Mouse (Mus musculus) retina, adult 2 months (tissue): Measurements from ENCODE around the gene Tmem80.

ENCODE experiments used
- DNase-seq: peaks from one replicate; pipeline ENCODE4 v3.0.0-alpha.2; 2012; ENCODE audit warnings: low read depth, low spot score

Tmem80 gene

DNA sequence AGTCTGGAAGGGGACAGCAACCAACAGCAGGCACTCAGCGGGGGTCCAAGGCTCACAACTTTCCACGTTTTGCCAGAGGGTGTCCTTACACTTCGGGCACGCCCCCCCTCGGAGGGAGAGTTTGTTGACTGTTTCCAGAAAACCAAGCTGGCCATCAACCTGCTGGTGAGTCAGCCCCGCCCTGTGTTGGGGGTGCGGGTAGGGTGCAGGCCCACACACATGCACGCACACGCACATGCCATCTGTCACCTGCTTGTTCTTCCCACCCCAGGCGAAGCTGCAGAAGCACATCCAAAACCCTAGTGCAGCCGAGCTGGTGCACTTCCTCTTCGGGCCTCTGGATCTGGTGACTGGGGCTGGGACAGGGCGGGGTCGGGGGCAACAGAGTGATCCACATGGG lies 29.4 kb downstream of the Tmem80 start:
- no peak for DNase-seq

DNA sequence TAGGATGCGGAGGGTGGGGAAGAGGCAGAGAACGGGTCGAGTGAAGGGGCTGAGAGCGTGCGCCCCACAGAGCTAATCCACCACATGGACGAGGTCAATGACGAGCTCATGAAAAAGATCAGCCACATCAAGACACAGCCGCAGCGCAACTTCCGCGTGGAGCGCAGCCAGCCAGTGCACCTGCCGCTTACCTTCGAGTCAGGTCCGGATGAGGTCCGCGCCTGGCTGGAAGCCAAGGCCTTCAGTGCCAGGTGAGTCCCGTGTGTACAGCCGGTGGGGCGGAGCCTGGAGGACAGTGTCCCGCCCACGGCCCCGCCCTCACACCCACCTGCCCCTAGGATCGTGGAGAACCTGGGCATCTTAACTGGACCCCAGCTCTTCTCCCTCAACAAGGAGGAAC lies 34.0 kb downstream of the Tmem80 start:
- DNase-seq, result no peak

DNA sequence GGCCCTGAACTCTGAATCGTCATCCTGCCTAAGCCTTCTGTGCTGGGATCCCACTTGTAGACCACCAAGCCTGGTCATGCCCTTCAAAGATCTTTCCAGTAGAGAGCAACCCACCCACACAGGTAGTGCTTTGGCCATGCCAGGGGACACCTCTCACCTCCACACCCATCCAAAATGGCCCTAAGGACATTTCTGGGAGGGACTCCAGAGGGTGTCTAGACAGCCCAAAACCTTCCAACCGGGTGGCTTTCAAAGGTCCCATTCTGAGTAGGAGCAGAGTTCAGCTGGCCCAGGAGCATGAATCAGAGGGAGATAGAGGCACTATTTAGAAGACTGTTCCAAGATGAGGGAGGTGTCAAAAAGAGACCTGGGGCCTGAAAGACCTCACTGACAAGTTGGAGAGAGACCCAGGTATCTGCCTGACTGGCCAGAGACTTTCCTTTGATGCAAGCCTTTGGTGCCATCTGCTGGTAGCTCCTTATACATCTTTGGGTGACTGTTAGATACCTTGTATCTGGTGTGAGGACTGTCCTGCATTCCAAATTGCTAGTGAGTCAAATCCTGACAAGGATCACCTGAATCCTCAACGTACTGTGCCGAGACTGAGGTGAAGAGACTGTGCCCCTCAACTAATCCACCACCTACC lies 35.7 kb downstream of the Tmem80 start:
- DNase-seq, result peak; percentile 60

DNA sequence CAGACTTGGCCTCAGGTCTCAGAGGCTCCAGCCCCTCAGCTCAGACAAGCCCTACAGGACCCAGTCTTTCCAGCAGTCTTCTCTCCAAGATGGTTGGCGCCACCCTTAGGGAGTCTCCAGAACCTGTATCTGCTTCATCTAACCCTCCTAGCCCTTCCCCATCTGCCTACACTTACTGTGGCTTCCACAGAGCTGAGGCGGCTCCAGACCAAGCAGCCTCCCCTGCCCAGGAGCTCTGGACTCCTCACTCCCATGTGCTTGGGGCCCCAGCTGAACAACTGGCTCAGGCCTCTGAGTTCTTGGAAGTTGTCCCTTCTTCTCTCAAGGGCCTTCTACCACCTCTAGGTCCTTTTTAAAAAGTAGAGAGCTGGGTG lies 36.2 kb downstream of the Tmem80 start:
- no peak for DNase-seq

DNA sequence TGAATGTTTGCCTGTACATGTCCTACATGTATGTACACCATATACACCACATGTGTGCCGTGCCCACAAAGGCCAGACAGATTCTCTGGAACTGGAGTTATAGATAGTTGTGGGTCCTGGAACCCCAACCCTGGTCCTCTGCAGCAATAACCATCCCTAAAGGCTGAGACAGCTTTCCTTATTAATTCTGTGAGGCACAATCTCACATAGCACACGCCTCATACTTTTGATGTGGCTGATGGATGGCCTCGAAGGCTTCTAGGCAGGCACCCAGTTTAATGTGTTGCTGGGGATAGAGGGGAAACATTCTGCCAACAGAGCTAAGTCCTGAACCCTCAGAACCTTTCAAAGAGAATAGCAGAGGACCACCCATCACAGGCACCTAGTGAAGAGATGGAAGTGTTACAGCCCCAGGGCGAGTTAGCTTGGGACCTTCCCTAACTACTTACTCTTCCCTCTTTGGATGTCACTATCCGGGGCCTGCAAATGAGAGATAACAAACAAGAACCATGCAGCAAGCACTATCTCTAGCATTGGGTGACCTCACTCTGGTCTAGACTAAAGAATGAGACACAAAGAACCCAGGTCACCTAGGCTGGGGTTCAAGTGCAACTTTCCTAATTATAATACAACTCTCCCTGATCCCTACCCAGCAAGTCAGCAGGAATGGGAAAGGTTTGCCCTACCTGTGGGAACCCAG lies 37.0 kb downstream of the Tmem80 start:
- no peak for DNase-seq

DNA sequence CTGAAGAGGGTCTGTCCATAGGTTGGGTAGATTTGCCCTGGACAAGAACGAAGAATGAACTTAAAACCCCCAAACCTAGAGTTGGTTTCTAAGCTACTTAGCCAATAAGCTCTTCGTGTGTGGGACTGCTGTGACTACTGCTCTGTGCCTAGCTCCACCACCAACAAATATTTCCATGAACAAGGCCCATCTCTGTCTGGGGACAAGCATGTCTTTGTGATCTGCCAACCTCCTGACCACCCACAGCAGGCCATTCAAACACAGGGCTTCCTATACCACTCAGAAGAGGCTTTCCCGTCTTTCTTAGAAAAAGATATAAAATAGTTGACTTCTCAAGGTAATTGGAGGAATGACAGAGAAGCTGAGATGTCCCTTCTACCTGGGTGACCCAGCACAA lies 37.5 kb downstream of the Tmem80 start:
- no peak for DNase-seq

DNA sequence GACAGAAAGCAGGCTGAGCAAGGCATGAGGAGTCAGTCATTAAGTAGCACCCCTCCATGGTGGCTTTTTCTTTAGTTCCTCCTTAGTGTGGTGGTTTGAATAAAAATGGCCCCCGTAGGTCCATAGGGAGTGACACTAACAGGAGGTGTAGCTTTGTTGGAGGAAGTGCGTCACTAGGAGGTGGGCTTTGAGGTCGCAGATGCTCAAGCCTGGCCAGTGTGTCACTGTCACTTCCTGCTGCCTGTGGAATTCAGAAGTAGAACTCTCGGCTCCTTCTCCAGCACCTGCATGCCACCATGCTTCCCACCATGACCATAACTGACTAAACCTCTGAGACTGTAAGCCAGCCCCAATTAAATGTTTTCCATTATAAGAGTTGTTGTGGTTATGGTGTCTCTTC lies 39.8 kb downstream of the Tmem80 start:
- no peak for DNase-seq

DNA sequence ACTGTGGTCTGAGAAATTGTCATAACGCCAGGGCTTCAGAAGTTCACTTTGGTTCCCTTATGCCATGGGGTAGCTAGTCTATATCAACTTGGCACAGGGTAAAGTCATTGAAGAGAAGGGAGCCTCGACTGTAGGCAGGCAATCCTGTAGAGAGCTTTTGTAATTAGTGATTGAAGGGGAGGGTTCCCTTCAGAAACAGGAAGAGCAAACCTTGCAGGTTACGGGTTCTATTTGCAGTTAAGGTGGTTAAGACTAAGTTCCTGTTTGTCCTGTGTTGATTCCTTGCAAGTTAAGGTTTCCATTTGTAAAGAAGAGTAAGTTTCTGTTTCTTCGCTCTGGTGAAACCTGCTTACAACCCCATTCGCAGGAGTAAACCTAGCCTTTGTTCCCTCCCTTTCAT lies 42.4 kb downstream of the Tmem80 start:
- no peak for DNase-seq

DNA sequence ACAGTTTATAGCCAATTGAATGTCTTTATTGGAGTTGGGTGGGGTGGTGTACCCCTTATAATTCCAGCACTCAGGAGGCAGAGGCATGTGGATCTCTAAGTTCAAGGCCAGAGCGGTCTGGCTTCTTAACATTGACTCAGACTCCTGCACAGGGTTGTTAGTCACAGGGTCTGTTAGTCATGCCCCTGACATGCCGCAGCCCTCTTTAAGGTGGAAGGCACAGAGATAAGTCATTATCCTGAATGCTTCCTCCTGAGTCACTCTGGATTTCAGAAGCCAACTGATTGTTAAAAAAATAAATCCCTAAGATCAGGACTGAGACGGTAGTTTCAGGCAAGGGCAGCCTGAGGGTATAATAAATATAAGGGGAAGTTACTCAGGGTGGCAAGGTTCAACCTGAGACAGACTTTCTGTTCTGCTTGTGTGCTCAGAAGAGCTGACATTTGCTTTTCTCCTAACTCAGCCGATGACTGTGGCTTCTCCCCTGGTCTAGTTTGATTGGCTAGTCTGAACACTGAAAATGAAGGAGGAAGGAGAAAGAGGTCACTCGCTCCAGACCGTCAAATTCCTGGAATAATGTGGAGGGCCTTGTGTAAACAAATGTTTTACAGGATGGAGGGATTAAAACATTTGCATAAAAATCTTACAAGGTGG lies 44.5 kb downstream of the Tmem80 start:
- no peak for DNase-seq

DNA sequence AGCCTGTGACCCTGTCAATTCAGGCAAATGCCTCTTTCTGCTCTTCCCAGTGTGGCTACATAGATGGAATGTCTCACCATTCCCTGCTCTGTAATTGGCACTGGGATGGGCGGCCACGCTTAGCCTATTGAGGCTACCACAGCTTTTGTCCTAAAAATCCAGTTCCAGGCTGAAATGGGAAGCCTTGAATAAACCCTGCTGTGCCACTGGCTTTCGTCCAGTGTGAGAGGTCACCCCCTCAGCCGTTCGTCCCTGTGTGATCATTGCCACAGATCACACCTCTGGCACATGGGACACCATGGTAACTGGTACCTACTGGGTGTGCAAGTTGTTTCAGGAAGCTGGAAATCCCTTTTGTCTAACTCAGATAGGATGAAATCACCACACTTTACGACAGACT lies 46.1 kb downstream of the Tmem80 start:
- DNase-seq, result no peak

DNA sequence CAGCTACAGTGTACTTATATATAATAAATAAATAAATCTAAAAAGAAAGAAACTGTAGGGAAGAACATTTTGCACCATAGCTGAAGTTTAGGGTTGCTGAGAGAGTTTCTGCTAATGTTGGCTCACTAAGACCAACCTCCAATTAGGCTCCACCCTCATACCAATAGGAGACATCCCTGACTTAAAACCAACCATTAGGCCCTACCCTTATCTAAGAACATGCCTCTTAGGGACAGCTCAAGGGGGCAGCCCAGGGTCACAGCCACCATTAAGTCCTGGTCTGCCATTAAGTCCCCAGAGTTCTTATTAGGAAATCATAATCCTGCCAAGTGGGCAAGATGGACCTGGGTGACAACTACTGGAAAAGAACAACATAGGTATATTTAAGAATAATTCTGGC lies 46.9 kb downstream of the Tmem80 start:
- no peak for DNase-seq

DNA sequence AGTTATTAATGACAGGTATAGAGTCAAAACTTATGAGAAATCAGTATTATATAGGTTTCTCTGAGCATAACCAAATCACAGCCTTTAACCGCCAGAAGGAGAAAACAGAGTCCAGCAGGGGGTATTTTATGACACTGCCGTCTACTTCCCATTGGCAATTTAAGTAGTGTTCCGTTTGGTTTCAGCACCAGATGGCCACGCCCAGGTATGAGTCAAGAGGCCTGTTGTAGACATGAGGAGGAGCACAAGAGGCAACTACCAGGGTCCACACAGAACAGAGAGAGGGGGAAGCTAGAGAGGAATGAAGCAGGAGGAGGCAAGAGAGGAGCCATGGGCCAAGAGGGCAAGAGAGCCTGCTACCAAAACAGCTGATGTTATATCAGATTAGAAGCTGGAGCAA lies 52.0 kb downstream of the Tmem80 start:
- no peak for DNase-seq

DNA sequence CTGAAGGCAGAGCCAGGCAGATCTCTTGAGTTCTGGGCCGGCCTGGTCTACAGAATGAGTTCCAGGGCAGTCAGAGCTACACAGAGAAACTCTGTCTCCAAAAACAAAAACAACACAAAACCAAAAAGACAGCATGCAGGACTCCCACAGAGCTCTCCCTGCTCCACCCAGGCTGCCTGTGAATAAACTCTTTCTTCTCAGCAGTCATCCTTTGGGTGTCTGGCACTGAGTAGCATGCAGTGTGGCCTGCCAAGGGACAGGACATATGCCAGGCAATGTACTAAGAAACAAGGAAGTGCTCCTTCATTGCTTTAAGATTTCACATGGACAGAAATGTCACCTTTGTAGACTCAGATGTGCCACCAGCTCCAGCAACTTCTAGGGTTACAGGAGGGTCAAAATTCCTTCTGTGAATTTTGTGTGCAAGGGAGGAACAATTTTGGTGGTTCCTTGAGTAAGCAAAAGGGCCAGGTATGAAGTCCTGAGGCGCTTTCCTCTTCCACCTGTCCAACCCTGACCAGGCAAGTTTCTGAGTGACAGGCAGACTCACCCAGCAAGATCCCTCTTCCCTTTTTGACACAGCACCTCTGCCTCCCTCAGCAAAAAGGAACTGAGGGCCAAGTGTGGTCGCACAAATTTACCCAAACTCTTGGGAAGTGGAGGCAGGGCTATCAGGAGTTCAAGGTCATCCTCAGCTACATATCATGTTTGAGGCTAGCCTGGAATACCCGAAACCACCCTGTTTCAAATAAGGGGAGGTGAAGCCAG lies 53.7 kb downstream of the Tmem80 start:
- DNase-seq, result no peak
